ENCODE assay signal across 10 mouse cellular contexts in the genomic region with DNA sequence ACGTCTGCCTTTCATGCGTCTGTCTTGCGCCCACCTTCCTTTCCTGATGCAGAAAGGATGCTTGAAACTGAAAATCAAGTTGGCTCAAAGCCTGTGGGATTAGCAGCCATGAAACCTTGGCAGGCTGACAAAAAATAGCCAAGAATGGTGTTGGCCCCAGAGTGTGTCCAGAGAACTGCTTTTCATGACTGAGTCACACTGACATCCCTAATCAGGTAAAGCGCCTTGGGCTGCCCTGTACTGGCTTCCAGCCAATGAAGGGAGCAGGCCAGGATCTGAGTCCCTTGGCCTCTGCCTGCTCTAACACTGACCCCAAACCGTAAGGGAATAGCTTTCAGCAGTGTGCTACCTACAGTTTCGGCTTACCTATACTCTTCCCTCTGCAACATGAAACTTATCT.
A peak's percentile ranks its signal among the peaks of the same experiment; 100 is the strongest.
DNase-seq lines count a peak whose midpoint lies in the region; ATAC-seq lines count a peak whose summit lies in the region.
"Had no signal": no experiment of that assay in that cellular context is flagged by ENCODE, and none has a peak within 500 bp of the region (broad histone marks: within the 10 kb centered on the region; RNA-seq: fewer than 3 reads in every experiment).

No protein-coding gene starts in this region.

- peak; percentile 51; the same call in 1 of the 2 replicates for ATAC-seq in kidney, embryonic 16.5 days (ENCODE audit: low FRiP score, low TSS enrichment)
- peak; percentile 81 for ATAC-seq in cerebellum, adult (ENCODE audit: insufficient number of reproducible peaks, low FRiP score, low TSS enrichment)
- peak; percentile 51 for ATAC-seq in forebrain, embryonic 16.5 days

- no peak overlapping the region for H3K27ac ChIP-seq in kidney, embryonic 16.5 days (ENCODE audit: low read length)
- H3K27ac ChIP-seq in forebrain, embryonic 16.5 days (ENCODE audit: low read length) = no peak overlapping the region; the same call in 1 of the 2 replicates
- H3K27ac ChIP-seq: macrophage had no signal

- H3K4me1 ChIP-seq in kidney, embryonic 16.5 days (ENCODE audit: insufficient read depth, low read length) = no peaks in the 10 kb centered on the region
- H3K4me1 ChIP-seq in forebrain, embryonic 16.5 days (replicated peaks; ENCODE audit: control insufficient read depth, insufficient read depth, low read length) = peaks cover 11% of the 10 kb centered on the region

- H3K4me2 ChIP-seq in kidney, embryonic 16.5 days (replicated peaks; ENCODE audit: low read depth, low read length) = no peak overlapping the region
- H3K4me2 ChIP-seq in forebrain, embryonic 16.5 days (ENCODE audit: low read length) = no peak overlapping the region

- H3K36me3 ChIP-seq in kidney, embryonic 16.5 days (ENCODE audit: insufficient read depth, low read length) = no peaks in the 10 kb centered on the region
- no peaks in the 10 kb centered on the region for H3K36me3 ChIP-seq in forebrain, embryonic 16.5 days (ENCODE audit: control insufficient read depth, insufficient read depth)
- H3K36me3 ChIP-seq: G1E had no signal

- WGBS in kidney, embryonic 16.5 days = 57% methylated on average over 6 of the region's 6 CpGs
- 36% methylated on average over 6 of the region's 6 CpGs for WGBS in forebrain, embryonic 16.5 days

- no peak overlapping the region for H3K9ac ChIP-seq in kidney, embryonic 16.5 days (replicated peaks; ENCODE audit: low read length)
- H3K9ac ChIP-seq in forebrain, embryonic 16.5 days (replicated peaks; ENCODE audit: low read depth, low read length) = no peak overlapping the region

- no peaks in the 10 kb centered on the region for H3K9me3 ChIP-seq in kidney, embryonic 16.5 days (ENCODE audit: low read length)
- H3K9me3 ChIP-seq in forebrain, embryonic 16.5 days (ENCODE audit: control insufficient read depth, low read length) = no peaks in the 10 kb centered on the region
- H3K9me3 ChIP-seq: G1E had no signal

- no peak overlapping the region for H3K4me3 ChIP-seq in kidney, embryonic 16.5 days (ENCODE audit: low read length)
- H3K4me3 ChIP-seq in forebrain, embryonic 16.5 days (replicated peaks; ENCODE audit: low read length) = no peak overlapping the region

- H3K27me3 ChIP-seq in kidney, embryonic 16.5 days (ENCODE audit: insufficient read depth, low read length) = no peaks in the 10 kb centered on the region
- no peaks in the 10 kb centered on the region for H3K27me3 ChIP-seq in forebrain, embryonic 16.5 days (replicated peaks; ENCODE audit: control insufficient read depth, insufficient read depth, low read length)

- DNase-seq in kidney, adult 8-10 months = no peak
- peak; percentile 8 for DNase-seq in kidney, postnatal 10 days
- no peak for DNase-seq in left cerebral cortex, adult 8-10 months (ENCODE audit: low spot score in 2 of 2)
- DNase-seq in right cerebral cortex, postnatal 4 days = no peak
- DNase-seq in frontal cortex, postnatal 36 days (ENCODE audit: low spot score in 2 of 2) = no peak
